Mouse (Mus musculus) limb, embryonic 14.5 days (tissue): Measurements from ENCODE around the gene Hbq1a. TPM values are rescaled to one million over a fixed set of nuclear protein-coding genes. Genes with fewer than 3 reads are reported as not detected.
"Not testable (repeated sequence)": the region's sequence is repeated elsewhere in the genome, so short reads cannot be mapped to it uniquely, and the experiment has no call there.

Source experiments
- ATAC-seq: fragments of 200-750 bp; cut with Nextera tagmentation; 2 replicates; pipeline ENCODE4 v1.8.0; 2017; ENCODE audit warnings: low read depth, moderate number of reproducible peaks, moderate TSS enrichment; ENCODE audit not compliant: low FRiP score
- DNase-seq: peaks from one replicate; pipeline ENCODE4 v3.0.0-alpha.2; 2015; ENCODE audit warnings: low spot score
- H3K27ac ChIP-seq: fragments of 300-500 bp; sonication (generic); replicated peaks from 2 replicates; pipeline ENCODE4 v1.5.1; 2014; ENCODE audit warnings: low read depth, mild to moderate bottlenecking, low read length, moderate library complexity, mixed read lengths
- H3K27me3 ChIP-seq: fragments of 300-500 bp; sonication (generic); 2 replicates; pipeline ENCODE4 v1.6.1; 2014; ENCODE audit warnings: low read length, mixed read lengths; ENCODE audit not compliant: control insufficient read depth, insufficient read depth
- H3K36me3 ChIP-seq: fragments of 300-500 bp; sonication (generic); 2 replicates; pipeline ENCODE4 v1.6.1; 2014; ENCODE audit warnings: mild to moderate bottlenecking, low read length, moderate library complexity, mixed read lengths; ENCODE audit not compliant: control insufficient read depth, insufficient read depth
- H3K4me1 ChIP-seq: fragments of 300-500 bp; sonication (generic); 2 replicates; pipeline ENCODE4 v1.6.1; 2014; ENCODE audit warnings: antibody characterized with exemption, low read length, mixed read lengths; ENCODE audit not compliant: control insufficient read depth, insufficient read depth
- H3K4me2 ChIP-seq: fragments of 300-500 bp; sonication (generic); replicated peaks from 2 replicates; pipeline ENCODE4 v1.6.1; 2014; ENCODE audit warnings: low read depth, mild to moderate bottlenecking, low read length, moderate library complexity; ENCODE audit not compliant: severe bottlenecking
- H3K4me3 ChIP-seq: fragments of 300-500 bp; sonication (generic); replicated peaks from 2 replicates; pipeline ENCODE4 v1.5.1; 2014; ENCODE audit warnings: low read length
- H3K9ac ChIP-seq: fragments of 300-500 bp; sonication (generic); 2 replicates; pipeline ENCODE4 v1.6.1; 2014; ENCODE audit warnings: mild to moderate bottlenecking, low read depth, low read length, moderate library complexity; ENCODE audit not compliant: severe bottlenecking
- H3K9me3 ChIP-seq: fragments of 300-500 bp; sonication (generic); 2 replicates; pipeline ENCODE4 v1.6.1; 2016; ENCODE audit warnings: low read length; ENCODE audit not compliant: control insufficient read depth
- POLR2A ChIP-seq: fragments of 200-500 bp; IDR thresholded peaks from 2 replicates; pipeline ENCODE4 v1.8.0; 2012; ENCODE audit warnings: inconsistent platforms, mild to moderate bottlenecking, moderate library complexity, borderline replicate concordance; ENCODE audit not compliant: insufficient read depth, insufficient read length; ENCODE audit errors: extremely low read depth
- WGBS: fragments of 180-500 bp; shearing (Covaris S2); extraction: QIAGEN DNeasy Blood & Tissue Kit; methylation state at CpG from one replicate; pipeline ENCODE4 v1.1.7; 2014; 5-methylcytosine and 5-hydroxymethylcytosine counted together
- polyA plus RNA-seq, 2 experiments: library from polyadenylated mRNA; depleted of rRNA in 1 of 2; stranded (reverse) in 1 of 2; unstranded in 1 of 2; fragments of >200 nt; fragmentation: Nextera tagmentation in 1 of 2; extraction: Ambion mirVana in 1 of 2; gene quantifications; 2 replicates each; pipeline versions ENCODE4 v1.2.1 to v1.2.3; 2012 to 2014

Gene Hbq1a
- polyA plus RNA-seq (2012; rRNA removed) (0.83 and 1.3 TPM in 2 replicates), polyA plus RNA-seq (2014; fragmentation: Nextera tagmentation; extraction: Ambion mirVana) (0.97 and 1.3 TPM in 2 replicates)

GRCm38 (mm10) chr11:32299865-32300264 lies at the start of gene Hbq1a:
Gene Hbq1a (plus strand): TSS chr11:32300069.
- not testable (repeated sequence) for H3K27me3 ChIP-seq, H3K27ac ChIP-seq, H3K9me3 ChIP-seq, H3K4me1 ChIP-seq, H3K36me3 ChIP-seq, H3K9ac ChIP-seq
- peak; percentile 33 for DNase-seq
- 6% methylated on average over 16 of the region's 16 CpGs for WGBS
- peak; percentile 67; the same call in 1 of the 2 replicates for ATAC-seq
- peak within 1 kb of the TSS; percentile 40 for H3K4me2 ChIP-seq
- H3K4me3 ChIP-seq: peak within 1 kb of the TSS; percentile 20; the same call in 1 of the 2 replicates

DNA sequence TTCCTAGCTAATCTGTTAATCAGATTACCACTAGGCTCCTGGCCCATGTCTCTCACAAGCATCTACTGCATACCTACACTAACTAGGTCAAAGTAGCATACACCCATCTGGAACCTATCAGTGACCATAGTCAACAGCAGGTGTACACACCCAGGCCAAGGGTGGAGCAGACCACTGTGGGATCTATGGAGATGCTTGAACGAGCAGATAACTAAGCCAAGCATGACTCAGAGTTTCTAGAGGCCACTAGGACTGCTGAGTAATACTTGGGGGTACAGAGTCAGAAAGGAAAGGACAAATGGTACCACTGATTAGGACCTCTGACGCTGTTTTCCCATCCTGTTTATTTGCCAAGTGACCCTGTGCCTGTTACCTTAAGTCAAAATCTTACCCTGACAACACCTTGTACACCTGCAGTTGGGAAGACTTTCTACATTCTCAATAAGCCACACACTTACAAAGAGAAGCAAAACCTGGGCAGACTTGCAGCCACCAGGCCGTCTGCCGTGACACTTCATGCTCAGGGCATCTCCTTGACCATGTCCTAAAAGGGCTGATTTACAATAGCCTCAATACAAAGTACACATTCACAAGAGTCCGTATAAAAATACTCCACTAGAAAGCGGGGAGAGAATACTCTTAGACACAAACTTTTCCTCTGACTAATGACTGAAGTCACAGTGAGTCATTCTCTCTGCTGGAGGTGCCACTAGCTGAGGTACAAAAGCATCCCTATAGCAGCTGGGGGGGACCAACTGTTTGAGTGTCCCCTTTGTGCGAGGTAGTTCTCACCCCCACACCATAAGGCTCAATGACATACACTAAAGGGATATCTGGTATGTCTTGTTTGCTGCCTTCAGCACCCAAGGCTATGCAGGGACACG lies 48.7 kb upstream of the Hbq1a start:
- no peaks in the 10 kb centered on the region for H3K9me3 ChIP-seq
- TF ChIP-seq POLR2A: no peak
- 81% methylated on average over 8 of the region's 8 CpGs for WGBS
- no peak for ATAC-seq
- no peak overlapping the region for H3K4me2 ChIP-seq
- no peak for DNase-seq
- H3K36me3 ChIP-seq: peaks cover 61% of the 10 kb centered on the region
- no peaks in the 10 kb centered on the region for H3K27me3 ChIP-seq
- no peak overlapping the region for H3K9ac ChIP-seq
- H3K4me3 ChIP-seq: no peak overlapping the region
- H3K27ac ChIP-seq: no peak overlapping the region
- no peaks in the 10 kb centered on the region for H3K4me1 ChIP-seq

DNA sequence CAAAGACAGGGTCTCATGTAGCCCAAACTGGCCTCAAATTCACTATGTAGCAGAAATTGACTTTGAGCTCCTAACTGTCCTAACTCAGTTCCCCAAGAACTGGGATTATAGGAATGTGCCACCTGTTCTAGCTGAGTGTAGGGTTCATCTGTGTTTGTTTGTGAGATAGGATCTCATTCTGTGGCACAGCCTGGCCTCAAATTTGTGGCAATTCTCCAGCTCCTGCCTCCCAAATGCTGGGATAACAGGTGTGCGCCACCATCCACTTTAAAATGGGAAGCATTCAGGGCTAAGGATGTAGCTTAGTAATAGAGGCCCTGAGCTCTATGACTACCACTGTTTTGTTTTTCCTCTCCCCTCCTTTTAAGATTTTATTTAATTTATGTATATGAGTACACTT lies 46.7 kb upstream of the Hbq1a start:
- 100% methylated on average over 1 of the region's 1 CpGs for WGBS
- Histone ChIP-seq H3K4me2 (no peak overlapping the region), H3K4me1 (no peaks in the 10 kb centered on the region), H3K36me3 (peaks cover 44% of the 10 kb centered on the region), H3K27me3 (no peaks in the 10 kb centered on the region), H3K27ac (no peak overlapping the region), H3K4me3 (no peak overlapping the region), H3K9ac (no peak overlapping the region), H3K9me3 (no peaks in the 10 kb centered on the region)
- ATAC-seq (no peak), DNase-seq (no peak)
- TF ChIP-seq POLR2A: no peak

GRCm38 (mm10) chr11:32256146-32256545 lies 43.7 kb upstream of the Hbq1a start:
- WGBS: 100% methylated on average over 1 of the region's 1 CpGs
- Histone ChIP-seq H3K4me1 (no peaks in the 10 kb centered on the region), H3K27ac (no peak overlapping the region), H3K4me2 (no peak overlapping the region), H3K9ac (no peak overlapping the region), H3K27me3 (no peaks in the 10 kb centered on the region), H3K4me3 (no peak overlapping the region), H3K36me3 (peaks cover 33% of the 10 kb centered on the region), H3K9me3 (no peaks in the 10 kb centered on the region)
- no peak for TF ChIP-seq POLR2A
- ATAC-seq: no peak
- DNase-seq: no peak

GRCm38 (mm10) chr11:32256566-32256965 lies 43.3 kb upstream of the Hbq1a start:
- ATAC-seq (no peak), DNase-seq (no peak)
- no peak overlapping the region for H3K27ac ChIP-seq
- no peak for TF ChIP-seq POLR2A
- no peaks in the 10 kb centered on the region for H3K4me1 ChIP-seq
- H3K36me3 ChIP-seq: peaks cover 35% of the 10 kb centered on the region
- no peaks in the 10 kb centered on the region for H3K9me3 ChIP-seq
- H3K4me2 ChIP-seq: no peak overlapping the region
- H3K4me3 ChIP-seq: no peak overlapping the region
- H3K27me3 ChIP-seq: no peaks in the 10 kb centered on the region
- H3K9ac ChIP-seq: no peak overlapping the region
- 88% methylated on average over 3 of the region's 3 CpGs for WGBS
